Mouse (Mus musculus) testis, adult 2 months (tissue): ENCODE measurements at regions not wholly inside any gene's neighbourhood (a gene's known extent, or its start where the extent isn't known, plus 50 kb on each side); places are given as distances from the start of the nearest gene placed in this dataset.

Experiments
- CTCF ChIP-seq: fragments of 200-500 bp; IDR thresholded peaks from 2 replicates; pipeline ENCODE4 v1.5.1; 2012; ENCODE audit warnings: low read depth, mild to moderate bottlenecking, inconsistent platforms, low read length, moderate library complexity; ENCODE audit not compliant: control insufficient read depth, insufficient read depth, insufficient replicate concordance
- POLR2A ChIP-seq: fragments of 200-500 bp; IDR thresholded peaks from 2 replicates; pipeline ENCODE4 v1.6.1; 2012; ENCODE audit warnings: low read depth, mild to moderate bottlenecking, inconsistent platforms, low read length, moderate library complexity; ENCODE audit not compliant: control insufficient read depth

- no peak for TF ChIP-seq POLR2A
- no peak for TF ChIP-seq CTCF
Measured at GRCm38 (mm10) chr4:55686771-55687170, 154.5 kb upstream of the Klf4 start.
